Mouse (Mus musculus) spleen, postnatal 36 days (tissue): ENCODE measurements around the gene Pdzd7.

Source experiments
- DNase-seq, 2 experiments: peaks; one replicate each; pipeline ENCODE4 v3.0.0; 2022; ENCODE audit warnings: low spot score in 2 of 2, mixed read lengths in 1 of 2

Gene Pdzd7

DNA sequence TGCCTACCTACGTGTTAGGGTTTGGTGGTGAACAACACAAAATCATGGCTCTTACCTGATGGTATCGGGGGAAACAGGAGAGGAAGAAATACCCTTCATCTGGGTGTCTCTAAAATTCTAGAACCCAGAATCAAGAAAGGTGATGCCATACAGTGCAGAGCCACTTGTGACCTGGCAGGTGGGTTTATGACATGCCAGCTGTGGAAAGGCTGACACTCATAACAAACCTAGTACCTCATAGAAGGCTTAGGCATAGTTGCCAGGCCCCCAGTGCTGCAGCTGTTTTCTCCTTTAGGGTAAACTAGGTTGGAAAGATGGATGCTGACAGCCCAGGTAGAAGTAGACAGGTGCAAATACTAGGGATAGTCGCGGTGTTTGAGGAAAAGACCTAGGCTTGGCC lies 61.1 kb downstream of the Pdzd7 start:
- no peak for DNase-seq

DNA sequence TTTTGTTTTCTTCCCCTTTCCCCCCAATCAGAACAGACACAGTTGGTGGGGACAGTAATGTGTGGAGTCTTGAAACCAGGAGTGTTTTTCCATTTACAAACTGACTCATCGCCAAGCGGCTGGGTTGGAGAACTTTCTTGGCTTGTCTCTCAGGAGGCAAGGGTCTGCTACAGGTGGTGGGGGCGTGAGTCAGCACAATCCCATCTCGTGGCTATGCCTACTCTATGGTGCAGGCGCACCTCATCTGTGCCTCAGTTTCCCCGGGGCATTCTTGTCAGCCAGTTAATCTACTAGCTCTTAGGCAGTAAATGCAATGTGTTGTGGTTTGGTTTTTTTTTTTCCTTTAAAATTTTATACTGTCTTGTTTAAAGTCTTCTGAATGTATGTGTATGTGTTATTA lies 62.2 kb downstream of the Pdzd7 start:
- DNase-seq: no peak

DNA sequence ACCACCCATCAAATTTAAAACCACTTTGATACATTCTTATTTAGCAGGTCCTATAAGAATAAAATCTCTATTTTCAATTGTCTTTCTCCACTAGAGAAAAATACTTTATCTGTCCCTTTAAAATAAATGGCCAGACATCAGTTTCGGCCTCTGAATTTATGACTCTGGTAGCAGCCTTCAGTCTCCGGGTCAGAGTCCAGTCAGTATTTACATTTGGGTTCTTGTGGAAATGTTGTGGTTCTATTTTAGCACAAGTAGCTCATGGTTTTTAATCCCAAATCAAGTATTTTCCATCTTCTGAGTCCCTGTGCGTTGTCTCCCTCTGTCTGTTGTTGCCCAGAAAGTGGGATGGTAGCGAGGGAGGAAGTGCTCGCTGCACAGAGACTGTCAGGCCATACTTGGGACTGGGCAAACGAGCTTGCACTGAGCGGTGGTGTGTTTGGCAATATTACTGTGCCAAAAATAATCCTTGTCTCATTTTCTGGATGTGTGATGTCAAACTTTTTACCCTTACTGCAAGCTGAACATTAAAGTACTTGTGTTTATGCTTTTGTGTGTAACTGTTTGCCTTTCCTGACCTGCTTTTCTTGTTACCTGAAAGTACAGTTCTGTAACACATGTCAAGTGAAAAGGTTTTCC lies 62.9 kb downstream of the Pdzd7 start:
- no peak for DNase-seq

DNA sequence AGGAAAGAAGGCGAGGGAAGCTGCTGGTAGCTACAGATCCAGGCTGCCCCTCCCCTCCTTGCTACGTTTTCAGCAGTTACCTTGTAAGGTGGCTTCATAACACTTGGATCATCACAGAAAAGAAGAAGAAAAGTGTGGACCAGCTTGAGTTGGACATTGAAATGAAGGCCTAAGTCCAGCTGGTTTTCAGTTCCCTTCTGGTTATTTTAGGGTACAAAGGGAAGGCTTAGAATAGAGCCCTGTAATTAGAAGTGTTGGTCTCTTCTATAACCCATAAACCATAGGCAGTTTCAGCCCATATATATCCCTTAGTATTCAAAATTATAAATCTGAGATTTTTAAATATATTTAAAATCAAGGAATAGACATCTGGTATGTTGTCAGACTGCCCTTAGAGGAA lies 64.7 kb downstream of the Pdzd7 start:
- no peak for DNase-seq

DNA sequence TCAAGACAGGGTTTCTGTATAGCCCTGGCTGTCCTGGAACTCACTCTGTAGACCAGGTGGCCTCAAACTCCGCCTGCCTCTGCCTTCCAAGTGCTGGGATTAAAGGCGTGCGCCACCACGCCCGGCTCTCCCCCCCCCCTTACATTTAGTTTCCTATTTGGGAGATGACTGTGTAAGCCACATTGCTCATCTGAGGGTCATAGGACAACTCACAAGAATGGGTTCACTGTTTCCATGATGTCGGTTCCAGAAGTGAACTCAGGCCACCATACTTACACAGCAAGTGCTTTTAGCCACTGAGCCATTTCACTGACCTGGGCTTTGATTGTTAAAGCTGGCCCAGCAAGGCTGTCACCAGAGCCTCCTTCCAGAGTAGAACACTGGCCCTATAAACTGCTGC lies 68.4 kb downstream of the Pdzd7 start:
- no peak for DNase-seq
